Mouse (Mus musculus): ENCODE measurements around the gene Clk4.

Gene Clk4

GRCm38 (mm10) chr11:51311846-51312245, 50.3 kb downstream of the Clk4 start:
- no peak for DNase-seq

- DNase-seq = no peak
These were observed 54.7 kb downstream of the Clk4 start for GRCm38 (mm10) chr11:51315991-51316810.

- no peak for DNase-seq
These were observed 59.1 kb downstream of the Clk4 start for GRCm38 (mm10) chr11:51320609-51321008.

- peak; percentile 14 for DNase-seq
These were observed 65.4 kb downstream of the Clk4 start for GRCm38 (mm10) chr11:51326908-51327307.

- DNase-seq = peak; percentile 12
These were observed 66.9 kb downstream of the Clk4 start for GRCm38 (mm10) chr11:51328387-51328942.

- no peak for DNase-seq
These were observed 68.5 kb downstream of the Clk4 start for GRCm38 (mm10) chr11:51329837-51330714.

Data from kidney, postnatal 14 days (tissue).